Mouse (Mus musculus) spleen, adult 2 months (tissue): ENCODE measurements around the gene Dhx16. TPM values are rescaled to one million over a fixed set of nuclear protein-coding genes. Genes with fewer than 3 reads are reported as not detected.
"Not testable (repeated sequence)": the region's sequence is repeated elsewhere in the genome, so short reads cannot be mapped to it uniquely, and the experiment has no call there.

Experiments used
- DNase-seq, 2 experiments: peaks; one replicate each; pipeline versions ENCODE4 v3.0.0 to v3.0.0-alpha.2; 2012 to 2021; ENCODE audit warnings: low spot score in 2 of 2, low read depth in 1 of 2
- H3K27ac ChIP-seq: fragments of 200-500 bp; 2 replicates; pipeline ENCODE4 v1.5.1; 2012; ENCODE audit warnings: low read length, inconsistent platforms; ENCODE audit not compliant: insufficient read depth
- H3K27me3 ChIP-seq: fragments of 200-500 bp; 2 replicates; pipeline ENCODE4 v1.6.1; 2012; ENCODE audit warnings: mild to moderate bottlenecking, moderate library complexity, low read length, inconsistent platforms; ENCODE audit not compliant: control insufficient read depth, insufficient read depth
- H3K36me3 ChIP-seq: fragments of 200-500 bp; 2 replicates; pipeline ENCODE4 v1.6.1; 2012; ENCODE audit warnings: mild to moderate bottlenecking, low read length, inconsistent platforms; ENCODE audit not compliant: control insufficient read depth, insufficient read depth
- H3K4me1 ChIP-seq: fragments of 200-500 bp; 2 replicates; pipeline ENCODE4 v1.6.1; 2011; ENCODE audit warnings: inconsistent platforms; ENCODE audit not compliant: control insufficient read depth, insufficient read depth, insufficient read length
- H3K4me3 ChIP-seq: fragments of 200-500 bp; 2 replicates; pipeline ENCODE4 v1.5.1; 2011; ENCODE audit warnings: mild to moderate bottlenecking, inconsistent platforms; ENCODE audit not compliant: insufficient read depth, insufficient read length; ENCODE audit errors: extremely low read depth
- CTCF ChIP-seq: fragments of 200-500 bp; IDR thresholded peaks from 2 replicates; pipeline ENCODE4 v1.5.1; 2011; ENCODE audit warnings: mild to moderate bottlenecking, inconsistent platforms; ENCODE audit not compliant: insufficient read depth, insufficient read length, insufficient replicate concordance; ENCODE audit errors: extremely low read depth
- POLR2A ChIP-seq: fragments of 200-500 bp; IDR thresholded peaks from 2 replicates; pipeline ENCODE4 v1.6.1; 2011; ENCODE audit warnings: low read depth, low read length, inconsistent platforms
- WGBS: fragments of 180-500 bp; shearing (Covaris S2); methylation state at CpG from one replicate; pipeline ENCODE4 v1.1.7; 2018; 5-methylcytosine and 5-hydroxymethylcytosine counted together
- polyA plus RNA-seq: library from polyadenylated mRNA; depleted of rRNA; stranded (reverse); fragments of >200 nt; gene quantifications from 2 replicates; pipeline ENCODE4 v1.2.3, GENCODE M21; 2012

Gene Dhx16
- polyA plus RNA-seq, 1 experiment: 79.1 TPM

- DNase-seq: no peak
- no peak overlapping the region for H3K4me3 ChIP-seq
- 78% methylated on average over 26 of the region's 26 CpGs for WGBS
These were observed 44.0 kb upstream of the Dhx16 start for GRCm38 (mm10) chr17:35835424-35836140.

GRCm38 (mm10) chr17:35836178-35836965, 43.2 kb upstream of the Dhx16 start:
- TF ChIP-seq CTCF (peak; percentile 50; the same call in 1 of the 2 replicates), POLR2A (no peak)
- Histone ChIP-seq H3K4me3 (peak overlapping the region; percentile 68), H3K27ac (peak overlapping the region; percentile 84), H3K4me1 (no peaks in the 10 kb centered on the region), H3K36me3 (peaks cover 22% of the 10 kb centered on the region), H3K27me3 (no peaks in the 10 kb centered on the region)
- 8% methylated on average over 24 of the region's 24 CpGs for WGBS
- DNase-seq: peak; percentile 69 to 78

More at GRCm38 (mm10) chr17:35835424-35836140, 44.0 kb upstream of the Dhx16 start:
- Histone ChIP-seq H3K27ac (no peak overlapping the region), H3K36me3 (peaks cover 22% of the 10 kb centered on the region), H3K27me3 (no peaks in the 10 kb centered on the region), H3K4me1 (no peaks in the 10 kb centered on the region)
- TF ChIP-seq POLR2A (no peak), CTCF (no peak)

GRCm38 (mm10) chr17:35836991-35837422, 42.6 kb upstream of the Dhx16 start:
- Histone ChIP-seq H3K36me3 (peaks cover 22% of the 10 kb centered on the region), H3K27ac (peak overlapping the region; percentile 84), H3K27me3 (no peaks in the 10 kb centered on the region), H3K4me1 (no peaks in the 10 kb centered on the region), H3K4me3 (peak overlapping the region; percentile 68)
- DNase-seq: peak in 1 of 2 experiments; percentile 83
- 1% methylated on average over 25 of the region's 25 CpGs for WGBS
- TF ChIP-seq POLR2A (no peak), CTCF (no peak)

GRCm38 (mm10) chr17:35837487-35837886, 42.1 kb upstream of the Dhx16 start:
- Histone ChIP-seq H3K27ac (peak overlapping the region; percentile 84), H3K36me3 (peaks cover 22% of the 10 kb centered on the region), H3K27me3 (no peaks in the 10 kb centered on the region), H3K4me1 (no peaks in the 10 kb centered on the region), H3K4me3 (peak overlapping the region; percentile 68)
- TF ChIP-seq CTCF (no peak), POLR2A (no peak)
- under 1% methylated on average over 18 of the region's 18 CpGs for WGBS
- peak in 1 of 2 experiments; percentile 51 for DNase-seq

- H3K27ac ChIP-seq: peak within 1 kb of the TSS; percentile 84
- no peaks in the 10 kb centered on the region for H3K27me3 ChIP-seq
- H3K36me3 ChIP-seq: peaks cover 22% of the 10 kb centered on the region
- 2% methylated on average over 29 of the region's 29 CpGs for WGBS
- TF ChIP-seq POLR2A (peak; percentile 96), CTCF (no peak)
- no peaks in the 10 kb centered on the region for H3K4me1 ChIP-seq
- DNase-seq: peak; percentile 81 to 95
- peak within 1 kb of the TSS; percentile 68 for H3K4me3 ChIP-seq
These were observed 41.5 kb upstream of the Dhx16 start, which contains the start of gene Tubb5 for GRCm38 (mm10) chr17:35838122-35838544. Gene Tubb5, minus strand, starts transcription at chr17:35838306.

- no peak overlapping the region for H3K4me3 ChIP-seq
- WGBS: 8% methylated on average over 5 of the region's 5 CpGs
- peaks cover 22% of the 10 kb centered on the region for H3K36me3 ChIP-seq
- TF ChIP-seq CTCF: no peak
- TF ChIP-seq POLR2A: no peak
- no peak for DNase-seq
- no peaks in the 10 kb centered on the region for H3K27me3 ChIP-seq
- no peaks in the 10 kb centered on the region for H3K4me1 ChIP-seq
- H3K27ac ChIP-seq: peak overlapping the region; percentile 47; the same call in 1 of the 2 replicates
These were observed 41.0 kb upstream of the Dhx16 start for GRCm38 (mm10) chr17:35838570-35838969.

- DNase-seq, H3K27me3 ChIP-seq, H3K4me3 ChIP-seq, H3K4me1 ChIP-seq, H3K27ac ChIP-seq: not testable (repeated sequence)
- WGBS: 68% methylated on average over 3 of the region's 3 CpGs
- peaks cover 19% of the 10 kb centered on the region for H3K36me3 ChIP-seq
These were observed 40.6 kb upstream of the Dhx16 start for GRCm38 (mm10) chr17:35839002-35839401.
